Mouse (Mus musculus): ENCODE measurements around the gene Ankrd13b. TPM values are rescaled to one million over a fixed set of nuclear protein-coding genes. Genes with fewer than 3 reads are reported as not detected.

The Ankrd13b gene
- total RNA-seq, 2 experiments from 2014 or later = 127 to 129 TPM

GRCm38 (mm10) chr11:77495507-77495906, 6.0 kb upstream of the Ankrd13b start:
- intact Hi-C loops (cut with DNase I) = no loop called here
- DNase-seq (ENCODE audit: low spot score in 2 of 2) = no peak

- intact Hi-C loops (cut with DNase I) = loop anchor here (5.0 kb wide), 1 partner anchor 133 kb away; no protein-coding TSS in a partner anchor
Measured at GRCm38 (mm10) chr11:77494782-77495181, 5.3 kb upstream of the Ankrd13b start.

GRCm38 (mm10) chr11:77494344-77494676, 4.8 kb upstream of the Ankrd13b start:
- DNase-seq (ENCODE audit: low spot score in 2 of 2) = no peak
- intact Hi-C loops (cut with DNase I) = loop anchor here (5.0 kb wide), 1 partner anchor 133 kb away; no protein-coding TSS in a partner anchor

More at GRCm38 (mm10) chr11:77494782-77495181, 5.3 kb upstream of the Ankrd13b start:
- DNase-seq (ENCODE audit: low spot score in 2 of 2) = no peak

- DNase-seq (ENCODE audit: low spot score in 2 of 2) = peak in 1 of 2 experiments; percentile 56
- intact Hi-C loops (cut with DNase I) = loop anchor here (5.0 kb wide), 1 partner anchor 134 kb away; no protein-coding TSS in a partner anchor
Measured at GRCm38 (mm10) chr11:77493512-77494343, 4.2 kb upstream of the Ankrd13b start, which contains the start of gene Git1. Gene Git1, plus strand, starts transcription at chr11:77493562.

GRCm38 (mm10) chr11:77492911-77493332, 3.4 kb upstream of the Ankrd13b start:
- intact Hi-C loops (cut with DNase I) = loop anchor here (5.0 kb wide), 1 partner anchor 134 kb away; no protein-coding TSS in a partner anchor
- peak; percentile 89 to 93 for DNase-seq (ENCODE audit: low spot score in 2 of 2)

- DNase-seq (ENCODE audit: low spot score in 2 of 2) = peak; percentile 65 to 80
- intact Hi-C loops (cut with DNase I) = loop anchor here (5.0 kb wide), 1 partner anchor 135 kb away; no protein-coding TSS in a partner anchor
Measured at GRCm38 (mm10) chr11:77492311-77492871, 2.9 kb upstream of the Ankrd13b start.

- peak; percentile 62 to 78 for DNase-seq (ENCODE audit: low spot score in 2 of 2)
- intact Hi-C loops (cut with DNase I) = loop anchor here (5.0 kb wide), 1 partner anchor 136 kb away; no protein-coding TSS in a partner anchor
Measured at GRCm38 (mm10) chr11:77491502-77492291, 2.2 kb upstream of the Ankrd13b start.

GRCm38 (mm10) chr11:77491123-77491501, 1.6 kb upstream of the Ankrd13b start:
- intact Hi-C loops (cut with DNase I) = loop anchor here (5.0 kb wide), 1 partner anchor 136 kb away; no protein-coding TSS in a partner anchor
- peak; percentile 94 to 96 for DNase-seq (ENCODE audit: low spot score in 2 of 2)

GRCm38 (mm10) chr11:77490451-77490850, 973 bp upstream of the Ankrd13b start:
- intact Hi-C loops (cut with DNase I) = loop anchor here (5.0 kb wide), 1 partner anchor 137 kb away; no protein-coding TSS in a partner anchor
- DNase-seq (ENCODE audit: low spot score in 2 of 2) = peak in 1 of 2 experiments; percentile 40

GRCm38 (mm10) chr11:77488771-77489581, 502 bp downstream of the Ankrd13b start:
- DNase-seq (ENCODE audit: low spot score in 2 of 2) = no peak
- intact Hi-C loops (cut with DNase I) = no loop called here

- DNase-seq (ENCODE audit: low spot score in 2 of 2) = peak; percentile 51 to 66
- intact Hi-C loops (cut with DNase I) = no loop called here
Measured at GRCm38 (mm10) chr11:77486798-77487197, 2.7 kb downstream of the Ankrd13b start.

- intact Hi-C loops (cut with DNase I) = no loop called here
- no peak for DNase-seq (ENCODE audit: low spot score in 2 of 2)
Measured at GRCm38 (mm10) chr11:77485229-77485628, 4.2 kb downstream of the Ankrd13b start.

- intact Hi-C loops (cut with DNase I) = no loop called here
- DNase-seq (ENCODE audit: low spot score in 2 of 2) = no peak
Measured at GRCm38 (mm10) chr11:77483510-77484255, 5.8 kb downstream of the Ankrd13b start.

GRCm38 (mm10) chr11:77483043-77483442, 6.4 kb downstream of the Ankrd13b start:
- DNase-seq (ENCODE audit: low spot score in 2 of 2) = no peak
- intact Hi-C loops (cut with DNase I) = no loop called here

GRCm38 (mm10) chr11:77476895-77477294, 12.6 kb downstream of the Ankrd13b start:
- intact Hi-C loops (cut with DNase I) = no loop called here

GRCm38 (mm10) chr11:77476216-77476615, 13.3 kb downstream of the Ankrd13b start:
- DNase-seq (ENCODE audit: low spot score in 2 of 2) = no peak
- intact Hi-C loops (cut with DNase I) = no loop called here

More at GRCm38 (mm10) chr11:77476895-77477294, 12.6 kb downstream of the Ankrd13b start:
- no peak for DNase-seq (ENCODE audit: low spot score in 2 of 2)

GRCm38 (mm10) chr11:77472775-77473174, 16.7 kb downstream of the Ankrd13b start:
- intact Hi-C loops (cut with DNase I) = no loop called here
- no peak for DNase-seq (ENCODE audit: low spot score in 2 of 2)

GRCm38 (mm10) chr11:77471407-77471806, 18.1 kb downstream of the Ankrd13b start:
- intact Hi-C loops (cut with DNase I) = no loop called here
- no peak for DNase-seq (ENCODE audit: low spot score in 2 of 2)
